Mouse (Mus musculus): ENCODE data around the gene Lig1. TPM values are rescaled to one million over a fixed set of nuclear protein-coding genes. Genes with fewer than 3 reads are reported as not detected.

Lig1 gene
- polyA plus RNA-seq, 1 experiment from 2014 or later = 94.8 TPM

GRCm38 (mm10) chr7:13311401-13311800 lies 34.3 kb downstream of the Lig1 start:
- Histone ChIP-seq H3K4me1 (replicated peaks) (peaks cover 21% of the 10 kb centered on the region), H3K4me2 (no peak overlapping the region), H3K4me3 (replicated peaks) (no peak overlapping the region), H3K36me3 (replicated peaks) (peaks cover 82% of the 10 kb centered on the region), H3K9me3 (replicated peaks) (no peaks in the 10 kb centered on the region), H3K9ac (no peak overlapping the region), H3K27ac (replicated peaks) (no peak overlapping the region), H3K27me3 (no peaks in the 10 kb centered on the region)
- no peak for ATAC-seq (ENCODE audit: insufficient read depth)
- 96% methylated on average over 4 of the region's 4 CpGs for WGBS (ENCODE audit: insufficient replicate concordance)

- 81% methylated on average over 5 of the region's 5 CpGs for WGBS (ENCODE audit: insufficient replicate concordance)
- ATAC-seq (ENCODE audit: insufficient read depth) = no peak
These were observed 37.1 kb downstream of the Lig1 start for GRCm38 (mm10) chr7:13314095-13314597.

GRCm38 (mm10) chr7:13321424-13321823 lies 44.3 kb downstream of the Lig1 start:
- Histone ChIP-seq H3K4me3 (replicated peaks) (no peak overlapping the region), H3K27me3 (no peaks in the 10 kb centered on the region), H3K36me3 (replicated peaks) (peaks cover 15% of the 10 kb centered on the region), H3K4me2 (no peak overlapping the region), H3K4me1 (replicated peaks) (peaks cover 5% of the 10 kb centered on the region; the same call in 1 of the 2 replicates), H3K9me3 (replicated peaks) (no peaks in the 10 kb centered on the region), H3K9ac (no peak overlapping the region), H3K27ac (replicated peaks) (no peak overlapping the region)
- no peak for ATAC-seq (ENCODE audit: insufficient read depth)
- 56% methylated on average over 3 of the region's 3 CpGs for WGBS (ENCODE audit: insufficient replicate concordance)

More at GRCm38 (mm10) chr7:13314095-13314597, 37.1 kb downstream of the Lig1 start:
- H3K27me3 ChIP-seq = no peaks in the 10 kb centered on the region
- no peak overlapping the region for H3K27ac ChIP-seq (replicated peaks)
- peaks cover 21% of the 10 kb centered on the region for H3K4me1 ChIP-seq (replicated peaks)
- H3K9me3 ChIP-seq (replicated peaks) = no peaks in the 10 kb centered on the region
- no peak overlapping the region for H3K9ac ChIP-seq
- peaks cover 57% of the 10 kb centered on the region for H3K36me3 ChIP-seq (replicated peaks)
- no peak overlapping the region for H3K4me2 ChIP-seq
- H3K4me3 ChIP-seq (replicated peaks) = no peak overlapping the region

- Histone ChIP-seq H3K4me1 (replicated peaks) (peaks cover 5% of the 10 kb centered on the region; the same call in 1 of the 2 replicates), H3K27ac (replicated peaks) (no peak within 1 kb of the TSS), H3K27me3 (no peaks in the 10 kb centered on the region), H3K4me3 (replicated peaks) (no peak within 1 kb of the TSS), H3K4me2 (no peak within 1 kb of the TSS), H3K9ac (no peak within 1 kb of the TSS), H3K9me3 (replicated peaks) (no peaks in the 10 kb centered on the region), H3K36me3 (replicated peaks) (peaks cover 16% of the 10 kb centered on the region)
- WGBS (ENCODE audit: insufficient replicate concordance) = 35% methylated on average over 2 of the region's 2 CpGs
- ATAC-seq (ENCODE audit: insufficient read depth) = no peak; the same call in 1 of the 2 replicates
These were observed 47.2 kb downstream of the Lig1 start, which contains the start of gene Pla2g4c for GRCm38 (mm10) chr7:13324316-13324715. Pla2g4c (plus strand) TSS chr7:13324655.

GRCm38 (mm10) chr7:13330575-13330974 lies 53.5 kb downstream of the Lig1 start:
- H3K9ac ChIP-seq = no peak overlapping the region
- H3K4me1 ChIP-seq (replicated peaks) = no peaks in the 10 kb centered on the region
- peaks cover 40% of the 10 kb centered on the region for H3K36me3 ChIP-seq (replicated peaks)
- H3K27me3 ChIP-seq = no peaks in the 10 kb centered on the region
- no peak overlapping the region for H3K27ac ChIP-seq (replicated peaks)
- H3K9me3 ChIP-seq (replicated peaks) = no peaks in the 10 kb centered on the region
- no peak overlapping the region for H3K4me3 ChIP-seq (replicated peaks)
- WGBS (ENCODE audit: insufficient replicate concordance) = 89% methylated on average over 2 of the region's 2 CpGs
- H3K4me2 ChIP-seq = no peak overlapping the region
- no peak for ATAC-seq (ENCODE audit: insufficient read depth)

- Histone ChIP-seq H3K27ac (replicated peaks) (no peak overlapping the region), H3K9ac (no peak overlapping the region), H3K27me3 (no peaks in the 10 kb centered on the region), H3K4me2 (no peak overlapping the region), H3K4me3 (replicated peaks) (no peak overlapping the region), H3K9me3 (replicated peaks) (no peaks in the 10 kb centered on the region), H3K36me3 (replicated peaks) (peaks cover 58% of the 10 kb centered on the region), H3K4me1 (replicated peaks) (no peaks in the 10 kb centered on the region)
- ATAC-seq (ENCODE audit: insufficient read depth) = no peak
These were observed 78.9 kb downstream of the Lig1 start for GRCm38 (mm10) chr7:13355943-13356342.

Other genes with a start within 250 kb of the Lig1 start
- gene Chmp2a, start 242.5 kb upstream of the Lig1 start, polyA plus RNA-seq (2015; fragmentation: Nextera tagmentation; extraction: Ambion mirVana) = 118 and 120 TPM in 2 replicates
- gene Ube2m, start 239.0 kb upstream of the Lig1 start, polyA plus RNA-seq (2015; fragmentation: Nextera tagmentation; extraction: Ambion mirVana) = 64.5 and 72.3 TPM in 2 replicates
- 0.37 and 0.44 TPM in 2 replicates for gene Mzf1, start 222.5 kb upstream of the Lig1 start, polyA plus RNA-seq (2015; fragmentation: Nextera tagmentation; extraction: Ambion mirVana)
- not detected in 2 replicates for gene Vmn1r85, start 182.1 kb upstream of the Lig1 start, polyA plus RNA-seq (2015; fragmentation: Nextera tagmentation; extraction: Ambion mirVana)
- gene Vmn1r86, start 157.4 kb upstream of the Lig1 start, polyA plus RNA-seq (2015; fragmentation: Nextera tagmentation; extraction: Ambion mirVana) = not detected in 2 replicates
- not detected in 2 replicates for gene Vmn1r87, start 137.1 kb upstream of the Lig1 start, polyA plus RNA-seq (2015; fragmentation: Nextera tagmentation; extraction: Ambion mirVana)
- gene Vmn1r88, start 117.7 kb upstream of the Lig1 start, polyA plus RNA-seq (2015; fragmentation: Nextera tagmentation; extraction: Ambion mirVana) = not detected in 2 replicates
- gene Vmn1r89, start 64.3 kb upstream of the Lig1 start, polyA plus RNA-seq (2015; fragmentation: Nextera tagmentation; extraction: Ambion mirVana) = not detected in 2 replicates
- gene Zswim9, start 1.4 kb downstream of the Lig1 start, polyA plus RNA-seq (2015; fragmentation: Nextera tagmentation; extraction: Ambion mirVana) = 1.9 and 2.3 TPM in 2 replicates
- 1.5 and 1.8 TPM in 2 replicates for gene Pla2g4c, start 47.4 kb downstream of the Lig1 start, polyA plus RNA-seq (2015; fragmentation: Nextera tagmentation; extraction: Ambion mirVana)
- not detected in 2 replicates for gene Cabp5, start 120.8 kb downstream of the Lig1 start, polyA plus RNA-seq (2015; fragmentation: Nextera tagmentation; extraction: Ambion mirVana)
- not detected in 2 replicates for gene Bsph1, start 173.6 kb downstream of the Lig1 start, polyA plus RNA-seq (2015; fragmentation: Nextera tagmentation; extraction: Ambion mirVana)

All from liver, embryonic 15.5 days (tissue).